ENCODE assay signal across 22 mouse cellular contexts in genomic region chr6:23966980-23967379, GRCm38 (mm10). TPM values are rescaled to one million over a fixed set of nuclear protein-coding genes. Genes with fewer than 3 reads are reported as not detected.
"Had no signal": no experiment of that assay in that cellular context is flagged by ENCODE, and none has a peak within 500 bp of the region (broad histone marks: within the 10 kb centered on the region; RNA-seq: fewer than 3 reads in every experiment).

No protein-coding gene starts in this region.

- H3K27ac ChIP-seq: kidney, postnatal 0 days; layer of hippocampus, adult 2 months; limb, embryonic 12.5 days; liver, embryonic 13.5 days; lung, embryonic 15.5 days; midbrain, embryonic 10.5 days; neural tube, embryonic 15.5 days; stomach, embryonic 15.5 days had no signal

- H3K4me1 ChIP-seq: limb, embryonic 12.5 days; liver, embryonic 13.5 days; lung, embryonic 15.5 days; midbrain, embryonic 10.5 days; neural tube, embryonic 15.5 days; stomach, embryonic 15.5 days had no signal

- DNase-seq: kidney, adult 8-10 months; kidney, postnatal 36 days; liver; liver, embryonic 13.5 days; liver, postnatal 0 days; midbrain, embryonic 14.5 days; thymus, postnatal 36 days had no signal

- H3K4me3 ChIP-seq: layer of hippocampus, adult 2 months; limb, embryonic 12.5 days; liver, embryonic 13.5 days; lung, embryonic 15.5 days; midbrain, embryonic 10.5 days; myocyte; neural tube, embryonic 15.5 days; stomach, embryonic 15.5 days had no signal

RNA-seq across cellular contexts. Expression of gene Tas2r118, which starts 2.9 kb away (rescaled TPM):
- total RNA-seq: layer of hippocampus, adult 2 months; layer of hippocampus, postnatal 10 days; left cerebral cortex, adult 8-10 months; megakaryocyte, adult 5-6 weeks had no signal
- polyA plus RNA-seq: intestine, postnatal 0 days; kidney, postnatal 0 days; limb, embryonic 12.5 days; liver, embryonic 13.5 days; liver, postnatal 0 days; lung, embryonic 15.5 days; midbrain, embryonic 10.5 days; midbrain, embryonic 14.5 days; myocyte; neural tube, embryonic 11.5 days; neural tube, embryonic 15.5 days; spleen, adult 2 months; stomach, embryonic 15.5 days; thymus, postnatal 0 days had no signal
